Mouse (Mus musculus): ENCODE data around the gene Cfap57.
"Not testable (repeated sequence)": the region's sequence is repeated elsewhere in the genome, so short reads cannot be mapped to it uniquely, and the experiment has no call there.

The Cfap57 gene

GRCm38 (mm10) chr4:118518208-118518607, 102.4 kb downstream of the Cfap57 start:
- no peak for DNase-seq (ENCODE audit: low spot score in 2 of 2)

GRCm38 (mm10) chr4:118517497-118518146, 103.0 kb downstream of the Cfap57 start:
- DNase-seq (ENCODE audit: low spot score in 2 of 2), result no peak

- no peak for DNase-seq (ENCODE audit: low spot score in 2 of 2)
Measured at GRCm38 (mm10) chr4:118516699-118517496, 103.7 kb downstream of the Cfap57 start.

GRCm38 (mm10) chr4:118509050-118509449, 111.5 kb downstream of the Cfap57 start:
- no peak for DNase-seq (ENCODE audit: low spot score in 2 of 2)

GRCm38 (mm10) chr4:118507171-118507570, 113.4 kb downstream of the Cfap57 start:
- DNase-seq (ENCODE audit: low spot score in 2 of 2), result not testable (repeated sequence)

GRCm38 (mm10) chr4:118505551-118505950, 115.0 kb downstream of the Cfap57 start:
- no peak for DNase-seq (ENCODE audit: low spot score in 2 of 2)
